Mouse (Mus musculus): ENCODE results near the gene Nsf.

DNA sequence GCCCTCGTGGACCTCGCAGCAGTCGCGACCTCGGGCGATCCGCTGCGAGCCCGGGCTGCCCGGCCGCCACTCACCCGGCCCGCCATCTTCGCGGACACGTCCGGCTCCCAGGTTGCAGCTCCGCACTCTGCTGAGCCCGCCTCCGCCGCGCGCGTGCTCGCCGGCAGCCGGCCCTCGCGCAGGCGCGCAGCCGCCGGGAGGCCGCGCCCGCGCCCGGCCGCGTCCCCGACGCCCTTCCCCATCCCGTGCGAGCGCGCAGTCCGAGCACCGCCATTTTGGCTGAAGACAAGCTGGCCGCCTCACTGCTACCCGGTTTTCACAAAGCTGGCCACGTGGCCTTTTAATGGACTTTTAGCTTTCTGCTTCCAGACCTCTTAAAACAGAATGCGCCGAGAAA is at the start of gene Nsf:
- TF ChIP-seq BHLHE40 (IDR thresholded peaks at IDR 0.05; ENCODE audit: borderline replicate concordance, low read depth, low read length) = 0 out of 2 replicates have a peak, but pooled peaks have one; percentile 39
- no peak for TF ChIP-seq CTCF (IDR thresholded peaks at IDR 0.05 in 2 of 3, conservative IDR thresholded peaks at IDR 0.05 in 1 of 3; ENCODE audit: control insufficient read depth in 1 of 3, insufficient read depth in 1 of 3, low read depth in 2 of 3, low read length in 3 of 3, poor library complexity in 1 of 3, severe bottlenecking in 1 of 3)
- TF ChIP-seq GATA1 (IDR thresholded peaks at IDR 0.05; ENCODE audit: low read depth, low read length) = no peak
- peak; percentile 78 for TF ChIP-seq MYC (IDR thresholded peaks at IDR 0.05; ENCODE audit: low read depth, low read length)
- 0 out of 4 replicates have a peak, but pooled peaks of 1 of the 2 experiments have one; percentile 3 for TF ChIP-seq EP300 (IDR thresholded peaks at IDR 0.05; ENCODE audit: low read depth in 1 of 2, low read length in 2 of 2)
- no peak for TF ChIP-seq TAL1 (IDR thresholded peaks at IDR 0.05; ENCODE audit: low read length)
- peak; percentile 86 for TF ChIP-seq MAX (IDR thresholded peaks at IDR 0.05; ENCODE audit: low read length)
- no peak for TF ChIP-seq TBP (IDR thresholded peaks at IDR 0.05; ENCODE audit: low read depth, low read length)
- TF ChIP-seq MAFK (IDR thresholded peaks at IDR 0.05; ENCODE audit: borderline replicate concordance, low read depth, low read length) = no peak
- TF ChIP-seq POLR2AphosphoS2 (IDR thresholded peaks at IDR 0.05; ENCODE audit: low read length) = peak; percentile 91
- no peak for TF ChIP-seq UBTF (IDR thresholded peaks at IDR 0.05; ENCODE audit: borderline replicate concordance, insufficient read depth, low read depth, low read length)
